Mouse (Mus musculus): ENCODE data around the gene Zfp185. TPM values are rescaled to one million over a fixed set of nuclear protein-coding genes. Genes with fewer than 3 reads are reported as not detected.
"Not testable (repeated sequence)": the region's sequence is repeated elsewhere in the genome, so short reads cannot be mapped to it uniquely, and the experiment has no call there.

Gene Zfp185
- polyA plus RNA-seq, 1 experiment from 2014 or later = 4.3 TPM

DNA sequence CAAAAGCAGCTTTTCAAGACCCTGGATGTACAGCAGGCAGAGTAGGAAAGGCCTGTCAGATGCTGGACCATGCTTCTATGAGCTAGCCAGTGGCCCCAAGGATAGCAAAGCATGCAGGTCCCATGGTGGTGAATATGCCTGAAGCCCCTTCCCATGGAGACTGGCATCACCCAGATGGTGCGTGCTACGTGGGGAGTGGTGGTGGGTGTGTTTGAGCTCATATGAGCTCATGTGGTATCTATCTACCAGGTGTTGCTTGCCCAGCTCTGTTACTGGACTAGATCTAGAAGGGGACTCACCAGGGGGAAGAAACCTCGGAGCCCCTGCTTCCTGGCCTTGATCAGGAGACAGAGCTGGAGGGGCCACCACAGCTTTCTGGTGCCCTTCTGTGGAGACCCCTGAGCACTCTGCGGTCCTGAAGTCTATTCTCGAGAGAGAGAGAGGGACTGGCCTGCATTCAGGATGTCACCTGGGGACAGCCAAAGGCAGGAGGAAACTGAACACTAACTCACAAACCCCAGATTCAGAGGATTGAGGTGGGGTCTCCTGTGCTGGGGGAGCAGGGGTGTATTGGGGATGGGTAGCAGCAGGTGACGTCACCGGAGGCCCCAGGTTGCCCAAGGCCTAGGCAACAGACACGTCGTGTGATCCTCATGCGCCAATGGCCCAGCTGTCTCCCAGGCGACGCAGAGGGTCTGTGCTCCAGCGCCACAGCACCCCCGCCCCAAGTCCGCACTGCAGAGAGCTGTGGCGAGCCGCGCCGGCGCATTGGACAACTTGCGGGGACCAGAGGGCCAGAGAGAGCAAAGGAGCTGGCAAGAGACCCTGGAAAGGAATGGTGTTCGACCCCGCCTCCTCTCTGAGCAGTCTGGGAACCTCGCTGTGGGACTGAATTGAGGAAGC is 76.6 kb downstream of the Zfp185 start:
- Histone ChIP-seq H3K4me2 (peak overlapping the region; percentile 59), H3K36me3 (no peaks in the 10 kb centered on the region), H3K4me1 (no peaks in the 10 kb centered on the region), H3K4me3 (peak overlapping the region; percentile 24), H3K9ac (no peak overlapping the region), H3K9me3 (no peaks in the 10 kb centered on the region), H3K27ac (replicated peaks) (no peak overlapping the region), H3K27me3 (replicated peaks) (peaks cover 20% of the 10 kb centered on the region)
- ATAC-seq (ENCODE audit: extremely low read depth, insufficient number of reproducible peaks, low FRiP score, low TSS enrichment) = no peak
- 31% methylated on average over 24 of the region's 24 CpGs for WGBS

GRCm38 (mm10) chrX:73064415-73064793 is 77.3 kb downstream of the Zfp185 start, which contains the start of gene Pnma3:
Pnma3 (plus strand) TSS chrX:73064787.
- 26% methylated on average over 7 of the region's 7 CpGs for WGBS
- Histone ChIP-seq H3K4me2 (peak within 1 kb of the TSS; percentile 59), H3K4me3 (peak within 1 kb of the TSS; percentile 24), H3K9ac (no peak within 1 kb of the TSS), H3K4me1 (no peaks in the 10 kb centered on the region), H3K27me3 (replicated peaks) (peaks cover 20% of the 10 kb centered on the region), H3K36me3 (no peaks in the 10 kb centered on the region), H3K9me3 (no peaks in the 10 kb centered on the region), H3K27ac (replicated peaks) (no peak within 1 kb of the TSS)
- ATAC-seq (ENCODE audit: extremely low read depth, insufficient number of reproducible peaks, low FRiP score, low TSS enrichment) = no peak

DNA sequence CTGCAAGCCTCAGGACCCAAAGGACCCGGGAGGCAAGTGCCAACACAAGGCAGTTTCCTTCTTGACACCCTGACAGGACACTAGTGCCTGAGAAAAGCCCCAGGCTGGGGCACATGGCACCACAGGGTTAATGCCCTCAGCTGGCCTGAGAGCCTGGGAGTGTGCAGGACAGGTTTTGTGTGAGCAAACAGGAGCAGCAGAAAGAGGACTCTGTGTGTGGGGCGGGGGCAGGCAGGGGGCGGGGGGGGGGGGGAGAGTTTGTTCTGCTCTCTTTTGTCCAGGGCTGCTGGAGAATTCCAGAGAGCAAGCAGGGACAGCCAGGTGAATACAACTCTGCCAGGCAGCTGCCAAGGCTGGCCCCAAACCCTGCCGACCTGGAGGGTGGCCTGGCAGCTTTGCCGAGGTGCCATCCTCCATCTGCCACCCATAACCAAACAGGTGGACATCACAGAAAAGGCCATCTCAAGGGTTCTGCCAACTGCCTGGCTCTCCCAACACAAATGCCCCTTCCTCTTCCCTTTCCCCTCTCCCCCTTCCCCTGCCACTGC is 79.7 kb downstream of the Zfp185 start:
- not testable (repeated sequence) for H3K4me1 ChIP-seq; H3K9me3 ChIP-seq; ATAC-seq (ENCODE audit: extremely low read depth, insufficient number of reproducible peaks, low FRiP score, low TSS enrichment); H3K4me3 ChIP-seq; H3K9ac ChIP-seq; H3K27ac ChIP-seq (replicated peaks); H3K4me2 ChIP-seq; H3K36me3 ChIP-seq
- H3K27me3 ChIP-seq (replicated peaks) = peaks cover 20% of the 10 kb centered on the region
- 80% methylated on average over 1 of the region's 5 CpGs for WGBS

MicroRNAs encoded within 50 kb of the gene (microRNA counts, 519-probe panel; counts per million panel counts)
- microRNA mmu-miR-2137 = 209 counts per million, percentile 61 among the panel's probes with 10 or more counts

Small RNA genes lying within 50 kb of the gene (microRNA-seq; reads per million reads assigned to microRNA genes)
- 0.82 reads per million for gene Mir2137

Other genes starting within 250 kb of the Zfp185 start
- gene Gabrq, start 162.2 kb upstream of the Zfp185 start, polyA plus RNA-seq (2015; fragmentation: Nextera tagmentation; extraction: Ambion mirVana) = 0.04 and 0.08 TPM in 2 replicates
- gene Cetn2, start 68.9 kb upstream of the Zfp185 start, polyA plus RNA-seq (2015; fragmentation: Nextera tagmentation; extraction: Ambion mirVana) = 48.3 and 52.2 TPM in 2 replicates
- 16.2 and 16.6 TPM in 2 replicates for gene Nsdhl, start 68.8 kb upstream of the Zfp185 start, polyA plus RNA-seq (2015; fragmentation: Nextera tagmentation; extraction: Ambion mirVana)
- gene Pnma5, start 49.8 kb downstream of the Zfp185 start, polyA plus RNA-seq (2015; fragmentation: Nextera tagmentation; extraction: Ambion mirVana) = 0.16 TPM in 1 of 2 replicates, not detected in the other
- gene Pnma3, start 77.4 kb downstream of the Zfp185 start, polyA plus RNA-seq (2015; fragmentation: Nextera tagmentation; extraction: Ambion mirVana) = not detected in 2 replicates
- gene Xlr4a, start 95.1 kb downstream of the Zfp185 start, polyA plus RNA-seq (2015; fragmentation: Nextera tagmentation; extraction: Ambion mirVana) = 0.44 and 0.78 TPM in 2 replicates
- gene Xlr3a, start 109.8 kb downstream of the Zfp185 start, polyA plus RNA-seq (2015; fragmentation: Nextera tagmentation; extraction: Ambion mirVana) = 1.2 and 1.4 TPM in 2 replicates
- not detected in 2 replicates for gene Gm14685, start 129.7 kb downstream of the Zfp185 start, polyA plus RNA-seq (2015; fragmentation: Nextera tagmentation; extraction: Ambion mirVana)
- gene Xlr5b, start 161.5 kb downstream of the Zfp185 start, polyA plus RNA-seq (2015; fragmentation: Nextera tagmentation; extraction: Ambion mirVana) = not detected in 2 replicates
- not detected in 2 replicates for gene DXBay18, start 162.1 kb downstream of the Zfp185 start, polyA plus RNA-seq (2015; fragmentation: Nextera tagmentation; extraction: Ambion mirVana)
- not detected in 2 replicates for gene Spin2d, start 189.7 kb downstream of the Zfp185 start, polyA plus RNA-seq (2015; fragmentation: Nextera tagmentation; extraction: Ambion mirVana)
- gene Xlr3b, start 204.9 kb downstream of the Zfp185 start, polyA plus RNA-seq (2015; fragmentation: Nextera tagmentation; extraction: Ambion mirVana) = 4.5 and 7.1 TPM in 2 replicates
- 0.52 and 1.0 TPM in 2 replicates for gene Xlr4b, start 227.0 kb downstream of the Zfp185 start, polyA plus RNA-seq (2015; fragmentation: Nextera tagmentation; extraction: Ambion mirVana)
- 8.2 and 8.5 TPM in 2 replicates for gene F8a, start 241.0 kb downstream of the Zfp185 start, polyA plus RNA-seq (2015; fragmentation: Nextera tagmentation; extraction: Ambion mirVana)

Data from heart, embryonic 13.5 days (tissue).